Mouse (Mus musculus) limb, embryonic 11.5 days (tissue): ENCODE results near the gene Bsdc1. TPM values are rescaled to one million over a fixed set of nuclear protein-coding genes. Genes with fewer than 3 reads are reported as not detected.

ENCODE experiments used
- ATAC-seq: fragments of 200-750 bp; cut with Nextera tagmentation; 2 replicates; pipeline ENCODE4 v1.8.0; 2017; ENCODE audit warnings: low read depth; ENCODE audit not compliant: insufficient number of reproducible peaks, low FRiP score, low TSS enrichment
- DNase-seq: peaks from one replicate; pipeline ENCODE4 v3.0.0-alpha.2; 2015; ENCODE audit warnings: low spot score
- H3K27ac ChIP-seq: fragments of 300-500 bp; sonication (generic); replicated peaks from 2 replicates; pipeline ENCODE4 v1.5.1; 2014; ENCODE audit warnings: low read depth, mild to moderate bottlenecking, low read length
- H3K27me3 ChIP-seq: fragments of 300-500 bp; sonication (generic); 2 replicates; pipeline ENCODE4 v1.6.1; 2014; ENCODE audit warnings: mild to moderate bottlenecking, low read length, mixed read lengths; ENCODE audit not compliant: control insufficient read depth, insufficient read depth
- H3K36me3 ChIP-seq: fragments of 300-500 bp; sonication (generic); 2 replicates; pipeline ENCODE4 v1.6.1; 2014; ENCODE audit warnings: mild to moderate bottlenecking, low read length, moderate library complexity, mixed read lengths; ENCODE audit not compliant: control insufficient read depth, insufficient read depth
- H3K4me1 ChIP-seq: fragments of 300-500 bp; sonication (generic); 2 replicates; pipeline ENCODE4 v1.6.1; 2014; ENCODE audit warnings: low read length, mixed read lengths; ENCODE audit not compliant: control insufficient read depth, insufficient read depth
- H3K4me2 ChIP-seq: fragments of 300-500 bp; sonication (generic); 2 replicates; pipeline ENCODE4 v1.6.1; 2014; ENCODE audit warnings: low read depth, mild to moderate bottlenecking, moderate library complexity; ENCODE audit not compliant: severe bottlenecking
- H3K4me3 ChIP-seq: fragments of 300-500 bp; sonication (generic); 2 replicates; pipeline ENCODE4 v1.5.1; 2014; ENCODE audit warnings: low read depth, low read length
- H3K9ac ChIP-seq: fragments of 300-500 bp; sonication (generic); 2 replicates; pipeline ENCODE4 v1.6.1; 2014; ENCODE audit warnings: mild to moderate bottlenecking, low read length
- H3K9me3 ChIP-seq: fragments of 300-500 bp; sonication (generic); 2 replicates; pipeline ENCODE4 v1.6.1; 2016; ENCODE audit warnings: low read length; ENCODE audit not compliant: control insufficient read depth
- WGBS: fragments of 180-500 bp; shearing (Covaris S2); extraction: QIAGEN DNeasy Blood & Tissue Kit; methylation state at CpG from one replicate; pipeline ENCODE4 v1.1.7; 2014; 5-methylcytosine and 5-hydroxymethylcytosine counted together
- polyA plus RNA-seq: library from polyadenylated mRNA; unstranded; fragments of >200 nt; fragmentation: Nextera tagmentation; extraction: Ambion mirVana; gene quantifications from 2 replicates; pipeline ENCODE4 v1.2.1, GENCODE M21; 2014

Gene Bsdc1
- polyA plus RNA-seq, 1 experiment from 2014 or later, result 23.8 TPM

DNA sequence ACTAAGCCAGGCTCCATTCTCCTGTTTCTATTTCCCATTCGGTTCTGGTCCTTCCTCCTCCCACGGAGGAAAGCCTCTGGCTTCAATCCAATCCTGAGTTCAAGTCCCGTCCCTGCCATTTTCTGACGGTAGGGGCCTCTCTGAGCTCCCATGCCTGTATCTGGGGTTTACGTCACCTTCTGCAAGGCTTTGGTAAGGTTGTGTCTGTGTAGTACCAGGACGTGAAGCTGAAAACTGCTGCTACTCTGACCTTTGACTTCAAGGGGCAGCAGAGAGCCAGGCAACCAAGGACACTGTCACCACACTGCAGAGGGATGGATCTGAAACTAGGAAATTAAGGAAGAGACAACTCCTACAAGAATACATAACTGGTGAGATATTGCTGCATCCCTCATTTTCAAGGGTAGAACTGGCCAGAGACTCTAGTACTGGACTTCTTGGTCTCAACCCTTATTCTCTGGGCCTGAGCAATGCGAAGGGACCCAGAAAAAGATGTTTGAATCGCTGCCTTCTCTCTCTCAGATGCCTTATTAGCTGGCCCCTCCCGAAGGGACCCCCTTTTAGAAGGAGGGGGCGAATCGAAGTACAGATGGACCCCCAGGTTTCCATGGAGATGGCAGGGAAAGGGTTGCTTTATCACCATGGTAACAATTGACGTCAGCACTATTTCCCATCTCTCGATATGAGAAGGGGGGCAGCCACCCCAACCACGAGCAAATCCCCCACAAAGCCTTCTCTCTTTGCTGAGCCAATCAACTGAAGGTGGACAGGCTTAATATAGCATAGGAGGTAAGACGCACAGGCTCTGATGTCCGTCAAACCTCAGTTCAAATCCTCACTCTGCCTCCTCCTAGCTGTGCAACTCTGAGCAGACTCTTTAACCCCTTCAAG, 34.5 kb downstream of the Bsdc1 start:
- H3K27me3 ChIP-seq, result peaks cover 14% of the 10 kb centered on the region
- peaks cover 13% of the 10 kb centered on the region for H3K4me1 ChIP-seq
- H3K9me3 ChIP-seq, result no peaks in the 10 kb centered on the region
- no peak overlapping the region for H3K9ac ChIP-seq
- 40% methylated on average over 16 of the region's 16 CpGs for WGBS
- no peak overlapping the region for H3K4me3 ChIP-seq
- H3K4me2 ChIP-seq, result no peak overlapping the region
- ATAC-seq, result no peak
- no peaks in the 10 kb centered on the region for H3K36me3 ChIP-seq
- H3K27ac ChIP-seq, result no peak overlapping the region
- no peak for DNase-seq

DNA sequence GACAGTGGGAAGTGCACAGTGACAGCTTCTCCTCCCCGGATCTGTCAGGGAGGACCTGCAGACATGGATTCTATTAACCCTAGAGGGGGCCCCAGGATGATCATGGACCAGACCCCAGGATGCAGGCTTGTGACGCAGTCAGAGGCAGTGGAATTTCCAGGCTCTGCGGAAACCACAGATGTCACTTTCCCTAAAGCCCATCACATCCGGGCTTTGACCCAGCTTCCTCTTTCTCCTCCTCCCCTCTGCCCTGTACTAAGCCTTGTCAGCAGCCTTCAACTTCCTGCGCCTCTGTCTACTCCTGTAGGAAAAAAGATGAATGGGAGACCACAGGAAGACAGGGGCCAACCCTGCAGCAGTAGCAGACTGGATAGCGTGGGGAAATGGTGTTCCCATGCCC, 35.2 kb downstream of the Bsdc1 start:
- no peak for ATAC-seq
- 41% methylated on average over 6 of the region's 6 CpGs for WGBS

DNA sequence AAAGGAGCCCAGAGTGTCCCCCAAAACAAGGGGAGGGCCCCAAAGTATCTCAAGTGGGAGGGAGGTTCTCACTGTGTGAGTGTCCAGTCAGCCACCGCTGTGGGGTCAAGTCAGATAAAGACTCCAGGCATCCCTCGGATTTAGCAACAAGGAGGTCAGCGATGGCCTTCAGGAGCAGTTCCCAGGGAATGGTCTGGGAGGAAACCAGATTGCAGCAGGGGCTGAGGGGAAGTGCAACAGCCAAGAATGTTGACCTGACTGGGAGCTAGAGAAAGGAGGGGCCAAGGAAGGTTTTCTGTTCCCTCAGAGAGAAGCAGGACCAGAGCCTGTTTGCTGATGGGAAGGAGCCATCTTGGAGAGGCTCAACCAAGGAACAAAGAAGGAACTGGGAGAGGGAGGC, 37.6 kb downstream of the Bsdc1 start:
- no peak overlapping the region for H3K27ac ChIP-seq
- H3K4me1 ChIP-seq, result peaks cover 5% of the 10 kb centered on the region; the same call in 1 of the 2 replicates
- H3K27me3 ChIP-seq, result no peaks in the 10 kb centered on the region

More for the DNA sequence above, 35.2 kb downstream of the Bsdc1 start:
- Histone ChIP-seq H3K4me2 (no peak overlapping the region), H3K9ac (no peak overlapping the region), H3K4me1 (peaks cover 6% of the 10 kb centered on the region), H3K9me3 (no peaks in the 10 kb centered on the region), H3K36me3 (no peaks in the 10 kb centered on the region), H3K27me3 (peaks cover 7% of the 10 kb centered on the region), H3K4me3 (no peak overlapping the region), H3K27ac (no peak overlapping the region)
- DNase-seq, result no peak

GRCm38 (mm10) chr4:129500017-129500416, 38.6 kb downstream of the Bsdc1 start:
- H3K4me3 ChIP-seq, result no peak overlapping the region
- WGBS, result 80% methylated on average over 8 of the region's 8 CpGs
- no peaks in the 10 kb centered on the region for H3K27me3 ChIP-seq
- peak overlapping the region; percentile 53 for H3K4me2 ChIP-seq
- H3K9me3 ChIP-seq, result no peaks in the 10 kb centered on the region
- peaks cover 5% of the 10 kb centered on the region; the same call in 1 of the 2 replicates for H3K4me1 ChIP-seq
- DNase-seq (no peak), ATAC-seq (no peak)
- H3K36me3 ChIP-seq, result no peaks in the 10 kb centered on the region
- H3K27ac ChIP-seq, result peak overlapping the region; percentile 70; the same call in 1 of the 2 replicates
- no peak overlapping the region; the same call in 1 of the 2 replicates for H3K9ac ChIP-seq

More for the DNA sequence above, 37.6 kb downstream of the Bsdc1 start:
- ATAC-seq (no peak), DNase-seq (no peak)
- 77% methylated on average over 3 of the region's 3 CpGs for WGBS
- no peak overlapping the region for H3K9ac ChIP-seq
- H3K36me3 ChIP-seq, result no peaks in the 10 kb centered on the region
- H3K4me3 ChIP-seq, result no peak overlapping the region
- no peak overlapping the region for H3K4me2 ChIP-seq
- no peaks in the 10 kb centered on the region for H3K9me3 ChIP-seq

- peak overlapping the region; percentile 53 for H3K4me2 ChIP-seq
- ATAC-seq (peak; percentile 88), DNase-seq (peak; percentile 96)
- 2% methylated on average over 47 of the region's 49 CpGs for WGBS
- H3K9me3 ChIP-seq, result no peaks in the 10 kb centered on the region
- H3K4me1 ChIP-seq, result peaks cover 5% of the 10 kb centered on the region; the same call in 1 of the 2 replicates
- H3K27ac ChIP-seq, result peak overlapping the region; percentile 70
- H3K4me3 ChIP-seq, result peak overlapping the region; percentile 41
- peak overlapping the region; percentile 62 for H3K9ac ChIP-seq
- H3K36me3 ChIP-seq, result no peaks in the 10 kb centered on the region
- no peaks in the 10 kb centered on the region for H3K27me3 ChIP-seq
These were observed 39.5 kb downstream of the Bsdc1 start for GRCm38 (mm10) chr4:129500607-129501566.

GRCm38 (mm10) chr4:129502327-129502888, 41.0 kb downstream of the Bsdc1 start:
- ATAC-seq (no peak), DNase-seq (no peak)
- Histone ChIP-seq H3K27me3 (no peaks in the 10 kb centered on the region), H3K4me3 (no peak overlapping the region), H3K36me3 (no peaks in the 10 kb centered on the region), H3K4me2 (no peak overlapping the region), H3K27ac (no peak overlapping the region), H3K9me3 (no peaks in the 10 kb centered on the region), H3K4me1 (no peaks in the 10 kb centered on the region; the same call in 1 of the 2 replicates), H3K9ac (no peak overlapping the region)
- 73% methylated on average over 9 of the region's 9 CpGs for whole genome bisulfite sequencing

DNA sequence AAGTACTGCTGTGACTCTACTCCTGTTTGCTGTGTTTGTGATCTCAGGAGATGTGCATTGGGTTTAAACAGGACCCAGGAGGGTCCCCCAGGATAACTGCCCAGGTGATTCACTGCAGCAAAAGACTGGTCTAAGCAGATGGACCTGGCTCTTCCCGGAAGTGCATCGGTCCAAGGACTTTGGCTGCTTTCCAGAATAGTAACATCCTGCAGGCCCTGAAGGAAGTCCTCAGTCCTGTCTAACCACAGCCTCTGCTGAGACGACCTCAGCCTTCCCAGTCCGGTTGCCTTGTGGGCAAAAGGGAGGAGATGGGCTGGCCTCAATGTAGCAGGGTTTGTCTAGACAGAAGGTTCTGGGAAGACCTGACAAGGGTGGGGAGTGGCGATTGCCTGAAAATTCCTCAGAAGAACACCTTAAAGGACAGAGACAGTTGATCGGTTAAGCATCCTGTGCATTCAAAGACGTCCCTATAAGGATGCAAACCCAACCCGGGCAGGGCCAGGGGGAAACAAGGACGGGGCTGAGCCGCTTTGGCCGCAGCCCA, 41.6 kb downstream of the Bsdc1 start:
- no peak overlapping the region for H3K27ac ChIP-seq
- H3K36me3 ChIP-seq, result no peaks in the 10 kb centered on the region

More for the DNA sequence above, 41.6 kb downstream of the Bsdc1 start:
- Histone ChIP-seq H3K9ac (no peak overlapping the region), H3K4me3 (no peak overlapping the region), H3K9me3 (no peaks in the 10 kb centered on the region), H3K4me2 (no peak overlapping the region), H3K27me3 (no peaks in the 10 kb centered on the region), H3K4me1 (no peaks in the 10 kb centered on the region; the same call in 1 of the 2 replicates)
- WGBS, result 79% methylated on average over 11 of the region's 11 CpGs
- DNase-seq (no peak), ATAC-seq (no peak)
